Mouse (Mus musculus) heart, adult 18-20 months (tissue): ENCODE measurements at regions not wholly inside any gene's neighbourhood (a gene's known extent, or its start where the extent isn't known, plus 50 kb on each side); places are given as distances from the start of the nearest gene placed in this dataset.
A peak's percentile ranks its signal among the peaks of the same experiment; 100 is the strongest.
"Not testable (repeated sequence)": the region's sequence is repeated elsewhere in the genome, so short reads cannot be mapped to it uniquely, and the experiment has no call there.

Experiments
- DNase-seq, 2 experiments: peaks; one replicate each; pipeline ENCODE4 v3.0.0; 2021 to 2022; ENCODE audit warnings: mixed read lengths in 1 of 2

DNA sequence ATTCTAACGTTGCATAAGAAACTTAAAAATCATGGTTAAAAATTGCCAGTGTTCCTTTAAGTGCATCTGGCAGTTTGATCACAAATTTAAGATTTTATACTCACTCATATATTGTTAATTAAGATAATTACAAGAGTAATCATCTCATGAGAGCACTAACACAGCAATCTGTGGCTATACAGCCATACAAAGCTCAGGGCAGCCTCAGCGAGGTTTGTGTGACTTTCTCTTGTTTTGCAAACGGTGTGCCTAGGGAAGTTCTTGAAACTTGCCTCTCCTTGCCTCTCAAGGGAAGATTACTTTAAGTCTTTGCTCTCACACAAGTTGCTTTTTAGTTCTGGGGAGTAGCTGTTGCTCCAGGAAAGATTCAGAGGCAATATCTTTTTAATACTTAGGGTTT lies 58.1 kb upstream of the Slc1a4 start:
- DNase-seq, result no peak

DNA sequence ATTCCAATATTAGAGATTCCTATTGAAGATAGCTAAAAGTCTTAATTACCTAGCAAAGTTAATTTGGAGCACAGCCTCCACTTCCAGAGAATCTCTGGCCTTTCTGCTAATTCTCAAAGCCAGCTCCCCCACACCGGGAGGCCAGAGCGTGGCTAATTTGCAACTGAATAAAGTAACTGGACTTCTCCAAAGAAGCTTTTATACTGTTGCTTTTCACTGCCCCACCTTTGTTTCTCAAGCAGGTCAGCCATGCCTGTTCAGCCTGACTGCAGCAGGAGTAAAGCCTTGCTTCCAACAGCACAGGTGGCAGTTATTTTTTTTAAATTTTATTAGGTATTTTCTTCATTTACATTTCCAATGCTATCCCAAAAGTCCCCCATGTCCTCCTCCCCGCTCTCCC lies 60.8 kb upstream of the Slc1a4 start:
- not testable (repeated sequence) for DNase-seq

DNA sequence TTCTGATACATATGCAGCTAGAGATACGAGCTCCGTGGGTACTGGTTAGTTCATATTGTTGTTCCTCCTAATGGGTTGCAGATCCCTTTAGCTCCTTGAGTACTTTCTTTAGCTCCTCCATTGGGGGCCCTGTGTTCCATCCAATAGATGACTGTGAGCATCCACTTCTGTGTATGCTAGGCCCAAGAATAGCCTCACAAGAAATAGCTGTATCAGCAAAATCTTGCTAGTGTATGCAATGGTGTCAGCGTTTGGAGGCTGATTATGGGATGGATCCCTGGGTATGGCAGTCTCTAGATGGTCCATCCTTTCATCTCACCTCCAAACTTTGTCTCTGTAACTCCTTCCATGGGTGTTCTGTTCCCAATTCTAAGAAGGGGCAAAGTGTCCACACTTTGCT lies 61.3 kb upstream of the Slc1a4 start:
- not testable (repeated sequence) for DNase-seq

DNA sequence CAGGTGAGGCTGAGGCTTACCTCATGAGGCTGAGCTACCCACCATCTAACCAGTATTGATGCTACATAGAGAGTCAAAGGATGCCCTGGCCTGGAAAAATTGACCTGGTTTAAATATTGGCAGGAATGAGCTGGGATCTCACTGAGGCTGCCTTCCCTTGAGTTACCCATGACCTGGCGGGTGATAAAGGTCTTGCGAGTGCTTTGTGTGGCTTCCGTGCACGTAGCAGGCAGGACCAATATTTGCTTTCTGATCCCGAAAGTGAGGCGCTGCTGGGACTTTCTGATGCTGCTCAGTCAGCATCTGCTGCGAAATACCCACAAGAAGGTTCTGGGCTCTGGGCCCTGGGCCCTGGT lies 63.3 kb upstream of the Slc1a4 start:
- no peak for DNase-seq

DNA sequence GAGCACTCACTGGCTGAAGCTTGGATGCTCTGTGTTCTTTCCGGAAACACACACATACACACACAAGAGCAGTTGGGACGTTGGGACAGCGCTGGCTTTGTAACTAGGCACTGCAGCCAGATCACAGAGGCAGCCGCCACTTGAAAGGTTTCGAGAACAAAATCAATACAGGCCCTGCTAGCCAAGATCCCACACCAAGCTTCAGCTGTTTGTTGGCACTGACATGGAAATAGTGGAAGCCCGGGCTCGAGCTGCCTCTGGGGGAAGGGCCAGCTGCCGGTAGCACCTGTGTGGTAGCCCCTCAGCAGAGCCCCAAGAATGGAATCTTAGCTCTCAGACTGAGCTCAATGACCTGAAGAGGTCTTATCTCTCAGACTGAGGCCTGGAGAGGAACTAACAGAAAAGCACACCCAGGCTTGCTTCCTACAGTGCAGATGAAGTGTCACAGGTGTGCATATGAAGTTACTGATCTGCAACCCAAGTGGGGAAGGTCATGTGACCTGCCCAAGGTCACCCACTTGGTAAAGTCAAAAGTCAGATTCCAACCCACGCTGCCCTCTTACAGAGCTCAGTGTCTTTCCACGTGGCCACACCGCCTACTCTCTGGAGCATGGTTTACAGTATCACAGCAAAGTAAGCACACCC lies 63.8 kb upstream of the Slc1a4 start:
- DNase-seq, result no peak

DNA sequence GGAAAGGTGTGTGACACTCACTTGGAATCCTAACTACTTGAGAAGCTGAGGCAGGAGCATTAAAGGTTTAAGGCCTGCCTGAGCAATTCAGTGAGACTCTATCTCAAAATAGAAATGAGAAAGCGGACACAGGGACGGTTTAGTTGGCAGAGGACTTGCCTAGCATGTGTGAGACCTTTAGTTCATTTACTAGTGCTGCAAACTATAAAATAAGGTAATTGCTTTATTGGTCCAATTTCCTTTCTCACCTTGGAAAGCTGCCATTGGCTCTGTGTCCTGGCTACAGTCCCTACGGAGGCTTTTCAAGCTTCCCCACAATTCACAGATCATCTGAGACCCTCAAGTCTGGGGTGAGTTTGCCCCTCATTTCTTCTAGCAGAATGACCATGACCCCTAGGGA lies 64.4 kb upstream of the Slc1a4 start:
- DNase-seq, result no peak

DNA sequence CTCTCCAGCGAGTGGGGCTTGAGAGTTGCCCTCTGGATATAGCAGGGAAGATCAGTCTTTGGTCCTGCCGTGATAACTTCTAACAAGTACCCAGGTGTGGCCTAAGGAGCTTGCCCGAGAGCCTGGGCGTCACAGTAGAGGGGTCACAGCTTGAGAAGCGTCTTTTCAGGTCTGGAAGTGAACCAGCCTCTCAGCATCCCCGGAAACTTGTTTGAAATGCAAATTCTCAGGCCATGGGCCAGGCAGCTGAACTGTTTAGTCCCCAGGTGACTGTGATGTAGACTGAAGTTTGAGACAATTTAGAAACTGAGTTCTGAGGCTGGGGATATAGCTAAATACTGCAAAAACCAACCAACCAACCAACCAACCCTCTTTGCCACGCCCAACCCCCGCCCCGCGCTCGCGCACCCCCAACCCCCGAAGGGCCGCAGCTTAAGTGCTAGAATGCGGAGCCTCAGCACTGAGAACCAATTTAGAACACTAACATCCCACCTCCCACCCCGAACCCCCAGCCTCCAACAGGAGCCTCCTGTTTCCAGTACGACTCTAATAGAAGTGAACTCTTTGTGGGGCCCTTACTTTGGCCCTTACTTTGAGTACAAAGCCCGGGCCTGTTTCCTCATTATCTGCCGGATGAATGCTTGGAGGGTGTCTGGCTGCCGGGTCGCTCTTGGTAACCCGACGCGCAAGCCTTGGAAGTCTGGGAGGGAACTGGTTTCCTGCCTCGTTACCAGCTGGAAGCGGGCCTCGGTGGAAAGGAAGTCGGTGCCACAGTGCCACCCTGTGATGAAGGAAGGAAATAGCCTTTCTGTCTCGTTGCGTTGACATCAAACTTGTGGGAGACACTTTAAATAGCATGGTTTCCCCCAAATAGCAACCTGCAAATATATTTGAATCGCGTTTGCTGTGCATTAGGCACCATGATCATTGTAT lies 68.1 kb upstream of the Slc1a4 start:
- peak; percentile 81 to 91 for DNase-seq

DNA sequence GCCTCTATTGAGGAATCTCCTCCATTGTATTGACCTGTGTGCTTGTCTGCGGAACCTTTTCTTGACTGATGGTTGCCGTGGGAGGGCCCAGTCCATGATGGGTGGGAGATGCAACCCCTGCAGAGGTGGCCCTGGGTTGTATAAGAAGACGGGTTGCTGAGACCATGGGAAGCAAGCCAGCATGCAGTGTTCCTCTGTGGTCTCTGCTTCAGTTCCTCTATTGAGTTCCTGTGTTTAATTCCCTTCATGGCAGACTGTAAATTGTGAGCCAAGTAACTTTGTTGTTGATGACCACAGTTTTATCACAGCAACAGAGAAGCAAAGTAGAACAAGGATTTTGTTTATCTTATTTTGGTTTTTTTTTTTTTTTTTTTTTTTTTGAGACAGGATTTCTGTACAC lies 70.9 kb upstream of the Slc1a4 start:
- DNase-seq, result peak in 1 of 2 experiments; percentile 9

DNA sequence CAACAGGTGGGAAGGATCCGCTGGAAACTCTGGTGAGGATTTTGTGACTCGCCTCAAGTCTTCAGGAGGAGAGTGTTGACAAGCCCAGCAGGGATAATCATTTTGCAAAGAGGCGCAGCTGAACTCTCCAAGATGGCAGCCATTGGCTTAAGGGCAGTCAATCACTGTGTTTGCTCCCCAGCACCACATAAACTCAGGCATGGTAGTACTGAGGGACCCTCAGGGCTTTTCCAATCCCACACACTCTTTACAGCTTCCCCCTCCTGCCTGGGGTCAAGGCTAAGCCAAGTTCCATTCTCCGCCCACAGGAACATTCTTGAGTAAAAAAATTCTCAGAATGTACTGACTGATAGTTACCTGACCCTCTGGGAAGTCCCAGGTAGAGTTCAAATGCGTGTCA lies 72.0 kb upstream of the Slc1a4 start:
- DNase-seq, result no peak

DNA sequence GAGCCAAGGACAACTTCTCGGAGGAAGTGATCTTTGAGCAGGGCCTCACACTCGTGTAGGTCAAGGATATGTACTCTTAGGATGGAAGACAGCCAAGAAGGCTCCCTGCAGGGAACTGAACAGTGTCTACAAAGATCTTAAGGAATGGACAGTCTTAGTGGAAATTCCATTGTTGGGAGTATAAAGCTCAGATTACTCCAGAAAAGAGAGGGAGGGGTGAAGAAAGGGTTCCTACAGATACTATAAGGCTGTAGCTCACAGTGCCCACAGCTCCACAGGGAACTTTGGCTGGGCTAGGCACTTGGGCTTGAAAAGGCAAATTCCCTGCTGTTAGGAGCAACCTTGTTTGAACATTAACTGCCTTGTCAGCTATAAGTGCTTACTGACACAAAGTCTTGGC lies 85.6 kb upstream of the Slc1a4 start:
- no peak for DNase-seq

DNA sequence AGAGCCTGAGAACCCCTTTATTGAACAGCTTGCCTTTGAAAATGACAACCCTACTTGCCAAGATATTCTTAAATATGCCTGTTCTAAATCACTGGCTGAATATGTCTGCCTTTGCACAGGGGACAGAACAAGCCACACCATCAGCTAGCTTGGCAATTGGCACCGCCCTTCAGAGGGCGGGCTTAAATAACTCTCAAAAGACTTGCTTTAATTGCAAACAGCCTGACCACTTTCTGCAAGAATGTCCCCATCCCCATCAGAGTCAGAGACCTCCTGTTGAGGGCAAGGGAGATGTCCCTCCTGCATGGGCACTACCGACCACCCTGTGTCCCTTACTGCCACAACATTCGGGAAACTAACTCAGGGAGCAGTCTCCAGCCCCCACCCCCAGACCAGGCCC lies 88.4 kb upstream of the Slc1a4 start:
- DNase-seq, result no peak

DNA sequence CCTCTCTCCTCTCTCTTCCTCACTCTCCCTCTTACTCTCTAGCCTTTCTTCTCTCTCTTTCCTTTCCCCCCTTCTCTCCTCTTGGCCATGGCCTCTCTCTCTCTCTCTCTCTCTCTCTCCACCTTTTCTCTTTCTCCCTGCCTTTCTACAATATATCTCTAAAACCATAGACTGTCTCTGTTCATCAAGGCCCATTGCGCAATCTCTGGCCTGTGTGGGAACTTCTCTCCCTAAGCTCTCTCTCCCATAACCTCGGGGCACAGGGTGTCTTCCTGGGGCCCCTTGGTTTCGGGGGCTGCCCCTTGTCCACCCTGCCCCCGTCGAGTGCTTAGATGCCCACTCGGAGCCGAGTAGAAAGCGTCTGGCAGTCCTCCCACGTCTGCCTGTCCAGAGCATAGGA lies 103.5 kb upstream of the Slc1a4 start:
- no peak for DNase-seq

DNA sequence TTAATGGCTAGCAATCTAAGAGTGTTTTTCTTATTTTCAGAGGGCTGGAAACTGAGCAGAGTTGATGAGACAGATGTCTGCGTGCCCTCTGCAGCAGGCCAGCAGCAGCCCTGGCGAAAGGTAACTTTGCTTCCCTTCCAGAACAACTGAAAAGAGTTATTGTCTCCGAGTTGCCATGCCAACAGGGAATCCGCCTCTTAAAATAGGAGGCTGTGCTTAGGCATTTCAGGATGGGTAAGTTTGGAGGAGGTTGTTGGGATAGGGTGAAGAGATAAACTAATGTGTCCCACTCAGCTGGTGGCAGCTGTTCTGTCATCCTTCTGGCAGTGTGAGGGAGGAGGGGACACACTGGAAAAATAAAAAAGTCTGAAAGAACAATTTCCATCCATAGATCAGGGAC lies 100.6 kb upstream of the Sertad2 start:
- no peak for DNase-seq

DNA sequence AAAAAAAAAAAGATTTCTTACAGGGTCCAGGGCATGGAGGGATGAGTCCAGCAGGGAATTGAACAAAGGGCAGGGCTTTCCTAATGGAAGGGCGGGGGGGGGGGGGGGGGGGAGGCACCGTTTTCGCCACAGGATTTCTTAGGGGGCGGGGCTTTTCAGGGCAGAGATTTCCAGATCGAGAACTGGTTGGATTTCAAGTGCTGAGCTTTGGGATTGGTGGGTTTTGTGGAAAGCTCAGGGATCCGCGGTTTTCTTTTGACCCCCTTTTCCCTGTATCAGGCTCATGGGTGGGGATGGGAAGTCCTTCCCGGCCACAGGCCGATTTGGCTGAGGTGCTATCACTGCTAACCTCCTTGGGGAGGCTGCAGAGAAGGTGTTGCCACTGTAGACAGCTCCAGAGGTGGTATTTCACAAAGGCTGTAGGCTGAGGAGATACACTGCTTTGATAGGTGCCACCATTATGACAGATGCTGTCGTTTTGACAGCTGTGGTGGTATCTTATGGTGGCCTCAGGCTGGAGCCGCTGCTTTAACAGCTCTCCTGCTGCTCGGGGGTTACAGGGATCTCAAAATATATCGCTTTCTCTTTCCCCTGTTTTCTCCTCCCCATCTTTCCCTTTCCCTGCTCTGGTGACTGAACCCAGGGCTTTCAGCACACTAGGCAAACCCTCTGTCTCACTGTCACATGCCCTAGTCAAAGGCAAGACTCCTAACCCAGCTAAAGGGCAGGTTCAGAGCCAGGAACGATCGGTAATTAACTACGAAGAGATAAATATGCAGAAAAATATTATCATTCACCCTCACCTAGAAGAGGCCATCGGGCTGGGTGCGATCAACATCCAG lies 97.8 kb upstream of the Sertad2 start:
- peak in 1 of 2 experiments; percentile 16 for DNase-seq

DNA sequence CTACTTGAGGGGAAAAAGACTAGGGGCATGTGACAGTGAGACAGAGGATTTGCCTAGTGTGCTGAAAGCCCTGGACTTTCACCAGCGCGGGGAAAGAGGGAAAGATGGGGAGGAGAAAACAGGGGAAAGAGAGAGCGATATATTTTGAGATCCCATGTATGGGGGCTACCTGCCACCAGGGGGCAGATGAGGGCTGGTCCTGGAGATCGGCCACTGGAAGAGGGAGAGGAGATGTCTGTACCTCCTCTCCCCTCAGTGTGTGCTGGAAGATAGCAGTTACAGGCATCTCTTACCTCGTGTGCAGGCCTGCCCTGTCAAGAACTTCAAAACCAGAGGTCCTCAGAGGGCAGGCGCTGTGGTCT lies 97.2 kb upstream of the Sertad2 start:
- peak; percentile 58 to 78 for DNase-seq

DNA sequence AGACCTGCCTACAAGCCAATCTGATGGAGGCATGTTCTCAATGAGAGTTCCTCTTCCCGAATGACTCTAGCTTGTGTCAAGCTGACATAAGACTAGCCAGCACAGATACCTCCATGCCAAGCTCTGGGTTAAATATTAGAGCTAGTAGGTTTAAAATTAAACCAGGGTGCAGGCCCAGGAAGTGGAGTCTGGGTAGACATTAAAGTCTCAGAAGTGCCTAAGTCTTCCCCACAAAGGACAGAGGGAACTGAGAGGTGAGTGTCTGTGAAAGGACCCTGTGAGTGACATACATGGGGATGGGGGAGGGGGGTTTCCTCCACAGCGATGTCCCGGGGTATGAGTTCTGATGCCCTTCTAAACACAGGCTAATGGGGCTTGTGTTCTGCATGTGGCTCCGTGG lies 90.2 kb upstream of the Sertad2 start:
- DNase-seq, result no peak

DNA sequence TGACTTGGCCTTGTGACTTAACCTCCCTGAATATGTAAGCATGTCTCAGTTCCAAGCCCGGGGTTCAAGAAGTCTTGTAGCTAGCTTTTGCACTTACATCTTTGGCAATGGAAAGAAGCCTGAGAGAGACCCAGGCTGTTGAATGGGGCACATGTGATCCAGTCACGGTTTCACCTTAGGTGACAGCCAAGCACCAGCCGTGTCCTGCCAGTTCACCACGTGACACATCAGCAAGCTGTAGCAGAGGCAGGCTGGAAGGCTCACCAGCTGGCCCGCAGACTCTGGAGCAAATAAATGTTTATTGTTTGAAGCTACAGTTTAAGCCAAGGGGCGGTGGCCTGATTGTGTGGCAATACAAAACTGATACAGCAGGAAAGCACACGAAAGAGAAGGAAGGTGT lies 89.3 kb upstream of the Sertad2 start:
- DNase-seq, result peak in 1 of 2 experiments; percentile 26

DNA sequence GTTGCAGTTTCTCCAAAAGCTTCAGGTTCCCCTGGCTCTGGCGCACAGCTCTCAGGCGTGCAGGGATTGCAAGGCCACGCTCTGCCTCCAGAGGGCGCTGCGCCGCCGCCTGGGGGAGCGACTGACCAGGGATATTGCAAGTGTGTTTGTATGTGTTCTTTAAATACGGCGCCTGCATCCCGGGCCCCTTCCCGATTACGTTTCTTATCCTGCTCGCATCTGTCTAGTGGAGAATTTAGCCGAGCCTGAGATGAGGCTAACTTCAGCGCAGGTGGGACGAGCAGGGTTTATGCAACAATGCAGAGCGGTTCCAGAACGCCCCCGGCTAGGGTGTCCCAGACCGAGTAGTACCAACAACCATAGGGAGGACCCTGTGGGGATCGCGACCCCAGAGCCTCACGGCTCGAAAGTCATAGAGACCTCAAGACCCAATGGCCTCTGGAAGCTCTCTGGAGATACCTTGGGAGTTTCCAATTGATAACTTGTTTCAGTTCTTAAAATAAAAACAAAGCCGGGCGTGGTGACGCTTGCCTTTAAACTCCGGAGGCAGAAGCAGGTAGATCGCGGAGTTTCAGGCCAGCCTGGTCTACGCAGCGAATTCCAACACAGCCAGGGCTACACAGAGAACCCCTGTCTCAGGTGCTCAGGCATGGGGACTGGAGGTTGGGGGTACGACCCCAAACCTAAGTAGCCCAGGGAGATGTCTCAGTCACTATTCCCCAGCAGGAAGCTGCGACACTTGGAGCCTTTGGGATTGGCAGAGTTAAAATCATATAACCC lies 87.8 kb upstream of the Sertad2 start:
- peak; percentile 81 to 95 for DNase-seq

DNA sequence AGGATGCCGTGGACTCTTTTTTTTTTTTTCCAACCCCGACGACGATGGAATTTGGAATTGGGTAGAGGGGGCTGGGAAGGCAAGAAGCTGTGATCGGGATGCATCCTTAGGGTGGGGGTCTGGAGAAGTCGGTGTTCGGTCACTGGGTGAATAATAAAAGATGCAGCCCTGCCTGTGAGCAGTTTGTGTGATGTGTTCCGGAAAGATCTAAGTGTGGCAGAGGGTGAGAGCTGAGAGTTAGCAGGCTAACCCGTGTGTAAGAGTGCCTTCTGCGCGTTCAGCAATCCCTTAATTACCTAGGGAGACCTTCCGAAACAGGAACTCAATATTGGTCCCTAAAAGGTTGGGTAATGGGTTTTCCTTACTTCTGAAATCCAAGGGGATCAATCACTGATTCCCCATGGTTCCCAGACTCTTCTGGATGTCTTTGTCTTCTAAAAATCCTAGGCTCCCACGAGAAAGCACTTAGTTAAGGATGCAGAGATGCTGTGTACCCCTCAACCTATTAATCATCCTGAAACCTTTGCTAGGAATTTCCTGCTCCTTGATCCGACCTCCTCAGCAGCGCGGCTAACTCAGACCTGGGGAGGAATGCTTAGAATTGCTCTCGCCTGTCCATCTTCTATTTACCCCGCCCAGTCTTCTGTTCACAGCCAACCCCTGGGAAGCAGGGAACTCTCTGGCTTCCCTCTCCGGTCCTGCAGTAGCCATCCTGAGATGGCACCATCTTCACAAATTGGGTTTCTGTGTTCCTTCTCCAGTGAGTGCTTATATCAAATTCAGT lies 87.0 kb upstream of the Sertad2 start:
- DNase-seq, result peak; percentile 21 to 35

DNA sequence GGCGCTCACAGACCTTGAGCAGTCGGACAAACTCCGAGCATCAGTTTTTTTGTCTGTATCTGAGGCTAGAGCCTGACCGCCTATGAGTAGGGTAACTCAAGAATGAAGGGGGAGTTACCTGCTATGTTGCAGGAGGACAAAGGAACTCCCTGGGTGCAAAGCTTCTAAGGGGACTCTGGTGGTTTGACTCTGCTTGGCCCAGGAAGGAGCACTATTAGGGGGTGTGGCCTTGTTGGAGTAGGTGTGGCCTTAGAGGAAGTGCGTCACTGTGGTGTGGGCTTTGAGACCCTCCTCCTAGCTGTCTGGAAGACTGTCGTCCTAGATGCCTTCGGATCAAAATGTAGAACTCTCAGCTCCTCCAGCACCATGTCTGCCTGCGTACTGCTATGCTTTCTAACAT lies 83.9 kb upstream of the Sertad2 start:
- no peak for DNase-seq

DNA sequence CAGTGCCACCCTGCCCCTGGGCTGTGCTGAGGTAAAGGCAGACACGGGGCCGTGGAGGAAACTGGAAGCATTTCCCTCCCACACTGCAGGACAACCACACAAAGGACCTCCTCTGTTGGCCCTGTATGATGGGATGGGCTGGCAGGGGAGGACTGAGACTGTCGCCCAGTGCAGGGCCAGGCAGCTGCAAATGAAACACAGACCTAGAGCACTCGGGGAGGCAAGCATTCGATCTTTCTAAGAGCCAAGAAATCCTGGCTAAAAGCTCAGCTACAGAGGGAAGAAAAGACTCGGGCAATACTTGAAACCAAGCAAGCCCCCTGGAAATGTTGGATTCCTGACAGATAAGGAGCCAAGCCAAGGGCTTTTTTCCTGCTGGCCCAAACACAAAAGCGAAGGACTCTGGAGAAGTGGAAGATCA lies 82.5 kb upstream of the Sertad2 start:
- peak in 1 of 2 experiments; percentile 14 for DNase-seq
